Mouse (Mus musculus) frontal cortex, adult 2 months (tissue): Measurements from ENCODE around the gene Farsa. TPM values are rescaled to one million over a fixed set of nuclear protein-coding genes. Genes with fewer than 3 reads are reported as not detected.

ENCODE experiments used
- DNase-seq, 2 experiments: peaks; one replicate each; pipeline ENCODE4 v3.0.0; 2022; ENCODE audit warnings: low spot score in 1 of 2; ENCODE audit errors: extremely low spot score in 1 of 2
- polyA plus RNA-seq: library from polyadenylated mRNA; depleted of rRNA; stranded (reverse); fragments of >200 nt; gene quantifications from 2 replicates; pipeline ENCODE4 v1.2.3, GENCODE M21; 2012

The Farsa gene
- polyA plus RNA-seq, 1 experiment, result 59.6 TPM

DNA sequence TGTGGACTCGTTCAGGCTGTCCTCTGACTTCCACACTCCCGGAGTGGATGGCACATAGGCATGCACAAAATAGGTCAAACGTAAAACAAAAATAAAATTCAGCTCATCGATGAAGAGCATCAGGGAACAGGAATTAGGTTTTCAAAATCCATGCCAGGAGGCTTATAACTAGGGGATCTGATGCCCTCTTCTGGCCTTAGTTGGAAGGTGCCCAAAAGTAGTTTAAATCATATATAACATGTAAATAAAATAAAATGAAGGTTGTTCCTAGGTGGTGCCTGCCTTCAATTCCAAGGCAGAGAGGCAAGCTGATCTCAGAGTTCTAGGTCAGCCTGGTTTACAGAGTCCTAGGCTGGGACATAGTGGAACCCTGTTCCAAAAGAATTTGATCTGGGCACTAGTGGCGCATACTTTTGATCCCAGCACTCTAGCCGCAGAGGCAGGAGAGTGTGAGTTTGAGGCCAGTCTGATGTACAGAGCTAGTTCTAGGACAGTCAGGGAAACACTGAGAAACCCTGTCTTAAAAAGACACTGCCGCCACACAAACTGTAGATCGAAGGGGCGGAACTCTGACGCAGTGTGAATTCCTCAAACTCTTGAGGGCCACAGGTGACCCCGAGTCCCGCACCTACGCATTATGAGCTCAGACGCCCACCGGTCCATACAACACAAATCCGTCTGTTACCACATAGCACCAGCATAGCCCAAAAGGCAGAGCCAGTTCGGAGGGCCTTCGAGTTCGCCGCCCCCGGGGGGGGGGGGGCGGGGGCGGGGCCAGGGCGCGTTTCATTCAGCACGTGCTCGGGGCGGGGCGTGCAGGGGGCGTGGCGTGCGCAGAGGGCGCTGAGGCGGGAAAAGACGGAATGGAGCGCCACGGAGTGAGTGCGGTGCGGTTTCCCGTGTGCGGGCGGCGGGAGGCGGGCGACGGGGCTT is 14.9 kb downstream of the Farsa start, which contains the start of gene Syce2:
Gene Syce2 (plus strand): TSS at position 736 of the 933 bp plus-strand sequence.
- peak in 1 of 2 experiments; percentile 53 for DNase-seq

DNA sequence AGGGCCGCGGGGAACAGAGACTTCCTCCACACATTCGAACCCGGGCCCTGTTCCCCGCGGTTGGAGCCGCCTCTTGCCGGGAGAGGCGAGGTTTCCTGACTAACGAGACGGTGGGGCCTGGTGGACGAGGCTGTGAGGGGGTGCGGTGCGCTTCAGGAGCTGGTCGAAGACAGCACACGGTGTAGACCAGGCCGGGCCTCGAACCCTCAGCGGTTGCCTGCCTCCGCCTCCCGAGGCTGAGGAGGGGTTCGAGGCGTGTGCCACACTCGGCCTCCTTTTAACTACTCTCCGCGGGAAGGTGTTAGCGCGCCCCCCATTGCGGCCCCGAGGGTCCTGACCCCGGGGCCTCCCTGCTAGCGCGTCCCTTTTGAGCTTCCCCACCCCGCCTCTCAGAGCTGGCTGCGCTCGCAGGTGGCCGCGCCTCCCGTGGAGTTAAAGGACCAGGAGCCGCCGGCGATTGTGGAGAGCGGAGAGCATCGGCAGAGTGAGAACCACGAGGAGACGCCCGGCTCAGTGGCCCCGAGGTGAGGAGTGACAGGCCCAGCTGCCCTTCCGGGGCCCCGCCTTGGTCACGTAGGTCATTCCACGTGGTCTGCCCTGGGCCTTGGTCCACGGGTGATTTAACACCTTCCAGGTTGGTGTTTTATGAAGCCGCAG is 15.6 kb downstream of the Farsa start:
- DNase-seq, result no peak

DNA sequence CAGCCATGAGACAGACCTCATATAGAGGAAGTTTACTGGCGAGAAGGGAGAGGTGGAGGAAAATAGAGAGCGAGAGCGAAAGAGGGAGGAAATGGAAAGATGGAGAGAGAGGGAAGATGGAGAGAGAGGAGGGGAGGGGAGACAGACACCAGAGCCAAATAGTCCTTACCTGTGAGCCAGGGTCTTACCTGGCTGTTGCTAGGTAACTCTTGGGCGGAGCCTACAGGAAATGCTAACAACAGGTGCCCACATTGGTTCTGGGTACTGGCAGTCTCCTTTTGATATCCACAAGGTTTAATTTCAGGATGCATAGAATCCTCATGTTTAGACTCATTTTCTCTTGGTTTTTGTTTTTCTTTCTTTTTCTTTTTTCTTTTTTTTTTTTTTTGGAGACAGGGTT is 16.2 kb downstream of the Farsa start:
- DNase-seq, result no peak

DNA sequence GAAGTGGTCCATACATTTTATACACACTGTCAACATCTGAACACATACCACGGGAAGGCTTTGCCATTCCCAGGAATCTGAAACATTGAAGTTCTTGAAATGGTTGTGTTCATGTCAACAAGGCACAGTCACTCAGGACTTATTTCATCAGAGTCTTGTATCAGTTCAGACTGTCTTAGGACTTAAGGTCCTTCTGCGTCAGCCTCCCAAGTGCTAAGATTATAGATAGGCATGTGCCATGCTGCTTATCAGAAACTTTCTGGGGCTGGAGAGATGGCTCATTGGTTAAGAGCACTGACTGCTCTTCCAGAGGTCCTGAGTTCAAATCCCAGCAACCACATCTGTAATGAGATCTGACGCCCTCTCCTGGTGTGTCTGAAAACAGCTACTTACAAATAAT is 17.6 kb downstream of the Farsa start:
- no peak for DNase-seq

DNA sequence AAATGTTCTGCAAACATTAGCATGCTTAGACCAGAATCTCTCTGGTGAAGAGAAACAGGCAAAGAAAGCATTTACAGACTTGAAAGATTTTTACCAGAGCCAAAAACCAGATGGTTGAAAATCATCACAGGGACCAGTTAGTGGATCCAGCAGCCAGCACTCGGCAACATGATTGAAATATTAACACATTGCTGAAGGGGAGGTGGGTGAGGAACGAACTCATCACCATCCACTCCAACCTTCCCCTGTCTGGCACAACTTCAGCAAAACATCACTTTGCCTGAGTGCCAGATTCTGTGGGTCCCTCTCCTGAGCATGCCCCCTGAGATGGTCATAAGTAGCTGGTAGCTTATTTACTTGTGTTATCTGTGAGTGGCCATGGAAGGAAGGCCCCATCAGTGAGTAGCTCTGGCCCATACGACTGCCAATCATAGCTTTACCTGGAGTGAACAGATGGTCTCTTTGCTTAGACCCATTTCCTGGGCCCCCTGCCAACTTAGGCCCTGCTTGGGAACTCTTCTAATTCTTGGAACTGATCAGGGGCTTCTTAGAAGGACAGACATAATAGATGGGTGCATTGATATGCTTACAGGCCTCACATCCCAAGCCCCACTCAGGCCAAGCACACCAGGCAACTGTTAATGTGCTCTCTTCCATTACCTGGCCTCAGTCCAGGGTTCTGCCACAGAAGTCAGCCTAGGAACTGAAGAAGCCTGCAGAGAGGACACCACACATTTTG is 20.7 kb downstream of the Farsa start:
- DNase-seq, result no peak

DNA sequence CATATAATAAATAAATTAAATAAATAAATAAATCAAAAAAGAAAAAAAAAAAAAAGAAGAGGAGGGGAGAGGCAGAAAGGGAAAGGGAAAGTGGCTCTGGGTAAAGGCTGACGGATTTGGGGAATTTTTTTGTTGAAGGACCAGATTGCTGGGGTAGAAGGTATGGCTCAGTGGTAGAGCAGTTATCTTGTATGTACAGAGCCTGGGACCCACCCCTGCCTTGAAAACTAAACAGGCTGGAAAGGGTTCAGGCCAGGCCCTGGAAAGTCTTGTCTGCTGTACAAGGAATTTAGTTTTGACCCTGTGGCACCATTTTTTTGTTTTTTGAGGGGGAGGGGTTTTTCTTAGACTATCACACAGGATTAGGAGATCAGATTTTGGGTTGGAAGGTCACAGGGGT is 22.1 kb downstream of the Farsa start:
- DNase-seq, result no peak

DNA sequence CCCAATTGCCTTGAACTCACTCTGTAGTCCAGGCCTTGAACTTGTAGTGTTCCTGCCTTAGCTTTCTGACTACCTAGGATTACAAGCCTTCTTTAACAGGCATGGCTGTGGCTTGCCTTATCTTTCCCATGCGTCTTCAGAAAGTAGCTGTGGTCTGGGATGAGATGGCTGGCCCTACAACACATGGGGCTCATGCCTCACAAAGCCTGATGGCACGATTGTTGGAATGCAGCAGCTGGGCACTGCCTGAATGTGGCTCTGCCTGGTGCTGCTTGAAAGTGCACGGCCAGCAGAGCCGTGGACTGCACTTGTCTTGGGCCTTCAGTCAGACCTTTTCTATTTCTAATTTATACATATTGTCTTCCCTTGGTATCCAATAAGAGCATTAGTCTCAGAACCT is 27.9 kb downstream of the Farsa start:
- DNase-seq, result no peak

DNA sequence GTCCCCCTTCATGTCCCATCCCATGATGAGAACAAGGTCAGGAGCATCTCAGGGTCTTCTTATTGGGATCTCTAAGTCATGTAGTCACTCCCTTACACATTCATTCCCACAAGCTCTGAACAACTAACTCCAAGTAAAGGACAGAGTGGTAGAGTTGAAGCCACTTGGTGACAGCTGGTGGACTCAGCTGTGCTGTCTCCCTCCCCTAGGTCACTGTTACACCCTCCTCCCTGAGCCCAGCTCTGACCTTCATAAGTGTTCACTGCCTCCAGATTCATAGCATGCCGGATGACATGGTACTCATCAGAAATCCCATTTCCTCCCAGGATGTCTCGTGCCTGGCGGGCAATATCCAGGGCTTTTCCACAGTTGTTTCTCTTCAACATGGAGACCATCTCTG is 31.5 kb downstream of the Farsa start:
- DNase-seq, result no peak

DNA sequence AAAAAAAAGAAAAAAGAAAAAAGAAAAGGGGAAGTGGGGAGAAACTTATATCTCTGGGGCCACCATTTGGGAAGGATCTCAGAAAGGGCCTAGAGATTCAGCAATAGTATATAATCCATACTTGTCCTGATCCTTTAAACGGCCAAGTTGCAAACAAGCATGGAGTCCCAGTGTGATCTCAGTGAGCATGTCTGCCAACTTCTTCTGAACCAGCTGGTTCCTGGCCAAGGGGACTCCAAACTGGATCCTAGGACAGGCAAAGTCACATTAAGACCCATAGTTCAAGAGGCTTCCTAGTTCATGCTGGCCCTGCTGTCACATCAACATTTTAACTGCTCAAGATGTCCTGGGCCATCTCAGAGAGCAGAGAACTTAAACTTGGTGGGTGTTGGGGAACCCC is 32.4 kb downstream of the Farsa start:
- no peak for DNase-seq

DNA sequence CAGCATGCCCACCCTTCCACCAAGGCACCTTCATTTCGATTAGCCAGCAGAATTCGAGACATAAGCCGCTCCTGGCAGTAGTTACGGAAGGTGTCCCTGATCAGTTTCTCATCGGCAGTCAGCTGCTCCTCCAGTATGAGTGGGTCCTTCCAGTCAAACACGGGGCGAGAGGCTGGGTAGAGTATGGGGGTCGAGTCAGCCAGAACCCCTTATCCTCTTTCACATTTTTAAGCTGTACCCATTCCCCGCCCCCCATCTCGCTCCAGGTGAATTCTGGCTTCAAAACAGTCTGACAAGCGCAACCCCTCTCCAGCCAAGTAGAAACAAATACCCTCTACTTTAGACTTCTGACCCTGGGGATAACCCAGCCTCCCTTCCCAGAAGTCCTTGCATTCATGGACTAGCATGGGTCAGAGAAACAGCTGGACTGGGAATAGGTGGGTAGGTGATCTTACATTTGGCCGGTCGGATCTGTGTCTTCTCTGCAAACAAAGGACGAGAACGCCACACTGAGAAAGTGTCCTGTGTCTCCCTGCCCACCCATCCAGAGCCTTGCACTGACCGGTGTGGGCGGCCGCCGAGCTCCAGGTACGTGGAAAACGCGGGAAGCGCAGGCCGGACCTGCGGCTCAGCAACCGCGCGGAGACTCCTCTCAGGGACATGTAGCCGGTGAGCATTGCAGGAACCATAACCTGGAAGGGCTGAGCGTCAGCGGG is 36.4 kb downstream of the Farsa start:
- DNase-seq, result no peak

DNA sequence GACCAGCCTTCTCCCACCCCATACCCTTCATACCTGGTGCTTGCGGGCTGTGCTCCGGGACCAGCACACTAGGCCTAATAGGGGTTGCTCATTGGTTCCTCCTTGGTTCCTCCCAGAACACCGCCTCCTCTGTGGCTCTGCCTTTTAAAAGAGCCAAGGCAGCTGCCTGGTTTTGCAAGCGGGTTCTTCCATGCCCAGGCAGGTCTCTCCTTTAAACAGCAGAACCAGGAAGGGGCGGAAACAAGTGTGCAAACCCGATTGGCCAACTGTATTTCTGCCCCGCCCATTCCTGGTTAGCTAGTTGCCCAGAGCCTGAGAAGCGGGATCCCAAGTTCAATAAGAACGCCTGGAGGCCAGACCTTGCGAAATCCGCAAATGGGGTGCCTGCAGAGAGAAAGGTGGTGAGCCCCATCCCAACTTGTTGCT is 36.9 kb downstream of the Farsa start, which contains the start of gene Gcdh:
Gene Gcdh (minus strand): TSS at position 213 of the 426 bp plus-strand sequence.
- DNase-seq, result peak; percentile 94 to 97

DNA sequence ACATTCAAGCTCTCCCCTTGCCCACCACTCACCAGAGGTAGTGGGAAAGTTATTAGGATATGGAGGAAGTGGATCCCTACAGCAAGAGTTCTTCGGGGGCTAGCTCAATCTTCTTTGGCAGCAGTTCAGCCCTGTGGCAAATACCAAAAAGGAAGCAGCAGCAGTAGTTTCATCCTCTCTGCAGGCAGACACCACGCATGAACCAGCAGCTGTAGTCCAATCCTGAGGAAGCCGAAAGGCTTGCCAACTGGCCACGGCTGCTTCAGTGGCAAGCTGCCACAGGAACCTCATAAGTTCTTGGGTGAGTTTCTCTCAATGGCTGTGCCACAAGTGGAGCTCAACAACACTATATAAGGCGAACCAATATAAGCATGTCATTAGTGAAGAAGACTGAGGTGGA is 39.2 kb downstream of the Farsa start:
- DNase-seq, result no peak

DNA sequence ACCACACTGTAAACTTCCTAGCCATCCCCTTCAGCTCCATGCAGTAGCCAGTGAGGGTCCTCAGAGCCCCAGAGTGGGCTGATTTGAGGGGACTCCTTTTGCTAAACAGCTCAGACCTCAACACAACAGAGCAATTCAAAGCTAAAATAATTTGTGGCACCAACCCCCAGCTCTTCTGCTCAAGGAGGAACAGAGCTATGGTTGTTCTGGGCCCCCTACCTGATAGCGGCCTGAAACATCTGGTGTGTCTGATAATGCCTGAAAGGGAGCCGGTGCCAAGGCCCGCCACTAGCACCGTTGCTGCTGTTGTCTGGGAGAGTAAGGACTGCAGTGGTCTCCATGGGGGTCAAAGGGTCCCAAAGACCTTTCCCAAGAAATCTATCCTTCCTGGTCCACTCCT is 44.3 kb downstream of the Farsa start:
- DNase-seq, result no peak

DNA sequence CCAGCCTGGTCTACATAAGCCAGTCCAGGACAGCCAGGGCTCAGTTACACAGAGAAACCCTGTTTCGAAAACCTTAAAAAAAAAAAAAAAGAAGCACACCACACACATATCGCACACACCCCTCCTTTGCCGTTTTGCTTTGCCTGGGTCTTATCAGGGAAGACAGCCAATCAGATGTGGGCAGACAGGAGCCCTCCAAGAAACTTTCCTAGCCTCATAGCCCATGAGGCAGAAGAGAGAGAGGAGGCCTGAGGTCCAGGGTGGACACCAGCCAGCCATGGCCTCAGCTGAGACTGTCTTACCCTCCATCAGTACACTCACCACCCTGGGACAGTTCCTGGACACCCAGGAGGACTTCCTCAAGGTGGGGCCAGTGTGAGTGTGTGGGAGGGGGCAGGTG is 45.0 kb downstream of the Farsa start, which contains the start of gene Klf1:
Gene Klf1 (plus strand): TSS at position 177 of the 400 bp plus-strand sequence.
- DNase-seq, result no peak

DNA sequence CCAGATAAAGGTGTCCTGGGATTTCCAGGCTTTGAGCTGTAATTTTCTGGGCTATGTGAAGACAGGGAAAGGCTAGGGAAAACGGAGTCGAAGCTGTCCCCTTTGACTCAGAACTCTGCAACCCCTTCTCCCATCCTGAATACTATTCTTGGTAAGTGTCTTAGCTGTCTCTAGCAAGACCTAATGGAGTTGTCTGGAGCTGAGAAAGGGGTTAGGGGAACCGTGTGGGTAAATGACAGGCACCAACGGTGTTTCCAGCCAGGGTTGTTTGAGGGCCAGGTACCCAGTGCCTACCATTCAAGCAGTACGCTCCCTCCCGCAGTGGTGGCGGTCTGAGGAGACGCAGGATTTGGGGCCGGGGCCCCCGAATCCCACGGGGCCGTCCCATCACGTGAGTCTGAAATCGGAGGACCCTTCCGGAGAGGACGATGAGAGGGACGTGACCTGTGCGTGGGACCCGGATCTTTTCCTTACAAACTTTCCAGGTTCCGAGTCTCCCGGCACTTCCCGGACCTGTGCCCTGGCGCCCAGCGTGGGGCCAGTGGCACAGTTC is 45.7 kb downstream of the Farsa start:
- DNase-seq, result no peak

DNA sequence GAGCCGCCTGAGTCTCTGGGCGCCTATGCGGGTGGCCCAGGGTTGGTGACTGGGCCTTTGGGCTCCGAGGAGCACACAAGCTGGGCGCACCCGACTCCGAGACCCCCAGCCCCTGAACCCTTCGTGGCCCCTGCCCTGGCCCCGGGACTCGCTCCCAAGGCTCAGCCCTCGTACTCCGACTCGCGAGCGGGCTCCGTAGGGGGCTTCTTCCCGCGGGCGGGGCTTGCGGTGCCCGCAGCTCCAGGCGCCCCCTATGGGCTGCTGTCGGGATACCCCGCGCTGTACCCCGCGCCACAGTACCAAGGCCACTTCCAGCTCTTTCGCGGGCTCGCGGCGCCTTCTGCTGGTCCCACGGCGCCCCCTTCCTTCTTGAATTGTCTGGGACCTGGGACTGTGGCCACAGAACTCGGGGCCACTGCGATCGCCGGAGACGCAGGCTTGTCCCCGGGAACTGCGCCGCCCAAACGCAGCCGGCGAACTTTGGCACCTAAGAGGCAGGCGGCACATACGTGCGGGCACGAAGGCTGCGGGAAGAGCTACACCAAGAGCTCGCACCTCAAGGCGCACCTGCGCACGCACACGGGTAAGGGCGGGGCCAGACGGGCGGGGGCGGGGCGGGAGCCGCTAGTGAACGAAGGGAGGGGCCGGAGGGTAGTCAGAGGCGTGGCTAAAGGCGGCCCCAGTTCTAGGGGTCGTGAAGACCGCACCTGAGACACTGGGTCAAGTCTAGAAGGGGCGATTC is 46.3 kb downstream of the Farsa start:
- peak; percentile 77 to 95 for DNase-seq

DNA sequence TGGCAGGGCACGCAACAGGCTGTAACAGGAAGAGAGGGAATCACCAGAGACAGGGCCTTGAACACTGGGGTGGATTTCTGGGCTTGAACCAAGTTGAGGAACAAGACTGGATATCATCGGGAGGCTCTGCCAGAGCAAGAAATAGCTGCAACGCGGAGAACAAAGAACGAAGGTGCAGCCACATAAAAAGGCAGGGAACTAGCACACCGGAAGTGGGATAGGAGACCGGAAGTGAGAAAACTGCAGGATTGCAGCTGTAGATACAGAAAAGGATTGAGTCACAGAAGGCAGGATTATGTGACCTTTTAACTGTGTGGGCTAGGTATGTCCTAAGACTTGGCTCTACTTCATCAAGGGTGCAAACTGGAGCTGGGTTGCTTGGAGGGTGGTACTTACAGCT is 47.6 kb downstream of the Farsa start:
- DNase-seq, result no peak

DNA sequence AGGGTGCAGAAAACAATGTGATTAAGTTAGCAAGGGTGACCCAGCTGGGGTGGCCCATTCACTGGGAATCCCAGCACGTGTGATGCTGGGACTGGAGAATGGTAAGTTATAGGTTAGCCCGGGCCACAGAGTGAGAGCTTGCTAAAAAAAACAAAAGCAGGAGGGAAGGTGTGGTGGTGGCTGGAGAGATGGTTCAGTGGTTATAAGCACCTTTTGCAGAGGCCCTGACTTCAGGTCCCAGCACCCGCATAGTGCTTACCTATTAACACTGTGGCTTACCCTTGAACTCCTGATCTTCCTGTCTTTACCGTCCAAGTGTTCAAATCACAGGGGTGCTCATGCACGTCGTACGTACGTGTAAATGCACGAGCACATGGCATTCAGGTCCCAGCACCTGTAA is 50.2 kb downstream of the Farsa start:
- DNase-seq, result no peak

DNA sequence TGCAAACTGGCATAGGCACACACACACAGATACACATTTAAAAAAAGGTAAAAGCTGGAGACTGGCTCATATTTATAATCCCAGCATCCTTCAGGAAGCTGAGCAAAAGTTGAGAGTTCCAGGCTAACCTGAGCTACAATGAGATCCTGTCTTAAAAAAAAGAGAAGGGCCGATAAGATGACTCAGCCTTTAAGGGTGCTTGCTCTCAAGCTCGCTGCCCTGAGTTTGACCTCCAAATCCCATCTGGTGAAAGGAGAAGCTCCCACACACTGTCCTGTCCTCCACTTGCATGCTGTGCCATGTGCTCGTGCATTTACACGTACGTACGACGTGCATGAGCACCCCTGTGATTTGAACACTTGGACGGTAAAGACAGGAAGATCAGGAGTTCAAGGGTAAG is 50.7 kb downstream of the Farsa start:
- DNase-seq, result no peak
